Mouse (Mus musculus) midbrain, postnatal 0 days (tissue): ENCODE results near the gene Suclg2. TPM values are rescaled to one million over a fixed set of nuclear protein-coding genes. Genes with fewer than 3 reads are reported as not detected.

ENCODE experiments used
- ATAC-seq: fragments of 200-750 bp; cut with Nextera tagmentation; 2 replicates; pipeline ENCODE4 v1.8.0; 2017; ENCODE audit warnings: moderate number of reproducible peaks, mild to moderate bottlenecking, moderate TSS enrichment, moderate library complexity; ENCODE audit not compliant: low FRiP score
- DNase-seq: peaks from one replicate; pipeline ENCODE4 v3.0.0-alpha.2; 2015; ENCODE audit warnings: low spot score
- H3K27ac ChIP-seq: fragments of 300-500 bp; sonication (generic); 2 replicates; pipeline ENCODE4 v1.5.1; 2014; ENCODE audit warnings: low read depth, mild to moderate bottlenecking, low read length, mixed read lengths
- H3K27me3 ChIP-seq: fragments of 300-500 bp; sonication (generic); 2 replicates; pipeline ENCODE4 v1.6.1; 2014; ENCODE audit warnings: low read length, control low read depth, mixed read lengths; ENCODE audit not compliant: insufficient read depth
- H3K36me3 ChIP-seq: fragments of 300-500 bp; sonication (generic); 2 replicates; pipeline ENCODE4 v1.6.1; 2014; ENCODE audit warnings: low read length, control low read depth, mixed read lengths; ENCODE audit not compliant: insufficient read depth
- H3K4me1 ChIP-seq: fragments of 300-500 bp; sonication (generic); 2 replicates; pipeline ENCODE4 v1.6.1; 2014; ENCODE audit warnings: mild to moderate bottlenecking, control low read depth, antibody characterized with exemption, low read length, mixed read lengths; ENCODE audit not compliant: insufficient read depth
- H3K4me2 ChIP-seq: fragments of 300-500 bp; sonication (generic); 2 replicates; pipeline ENCODE4 v1.6.1; 2014; ENCODE audit warnings: low read depth, mild to moderate bottlenecking, low read length, mixed read lengths; ENCODE audit not compliant: poor library complexity, severe bottlenecking
- H3K4me3 ChIP-seq: fragments of 300-500 bp; sonication (generic); 2 replicates; pipeline ENCODE4 v1.5.1; 2014; ENCODE audit warnings: low read depth, mild to moderate bottlenecking, low read length, moderate library complexity
- H3K9ac ChIP-seq: fragments of 300-500 bp; sonication (generic); replicated peaks from 2 replicates; pipeline ENCODE4 v1.6.1; 2014; ENCODE audit warnings: mild to moderate bottlenecking, low read length, moderate library complexity, mixed read lengths; ENCODE audit not compliant: poor library complexity, severe bottlenecking
- H3K9me3 ChIP-seq: fragments of 300-500 bp; sonication (generic); 2 replicates; pipeline ENCODE4 v1.6.1; 2016; ENCODE audit warnings: low read length, control low read depth
- CTCF ChIP-seq: IDR thresholded peaks from 2 replicates; pipeline ENCODE4 v1.5.1; 2016; ENCODE audit warnings: antibody characterized with exemption, mild to moderate bottlenecking
- WGBS: fragments of 180-500 bp; shearing (Covaris S2); extraction: QIAGEN DNeasy Blood & Tissue Kit; methylation state at CpG from one replicate; pipeline ENCODE4 v1.1.7; 2014; 5-methylcytosine and 5-hydroxymethylcytosine counted together
- polyA plus RNA-seq: library from polyadenylated mRNA; unstranded; fragments of >200 nt; fragmentation: Nextera tagmentation; extraction: Ambion mirVana; gene quantifications from 2 replicates; pipeline ENCODE4 v1.2.1, GENCODE M21; 2015
- total RNA-seq: library from RNA; depleted of rRNA; stranded (reverse); fragments of >200 nt; gene quantifications from 2 replicates; pipeline ENCODE4 v1.2.3, GENCODE M21; 2014

Gene Suclg2
- total and polyA plus RNA-seq, 2 experiments from 2014 or later: 14.4 to 15.7 TPM

GRCm38 (mm10) chr6:95469521-95469920, 249.1 kb downstream of the Suclg2 start:
- TF ChIP-seq CTCF: no peak
- Histone ChIP-seq H3K27me3 (no peaks in the 10 kb centered on the region), H3K36me3 (no peaks in the 10 kb centered on the region), H3K9ac (no peak overlapping the region), H3K9me3 (no peaks in the 10 kb centered on the region), H3K4me2 (no peak overlapping the region), H3K4me3 (no peak overlapping the region), H3K4me1 (no peaks in the 10 kb centered on the region), H3K27ac (no peak overlapping the region)
- ATAC-seq (no peak), DNase-seq (peak; percentile 64)
- WGBS: 56% methylated on average over 7 of the region's 7 CpGs

- Histone ChIP-seq H3K9me3 (no peaks in the 10 kb centered on the region), H3K9ac (no peak overlapping the region), H3K36me3 (no peaks in the 10 kb centered on the region), H3K27me3 (no peaks in the 10 kb centered on the region), H3K4me3 (no peak overlapping the region), H3K4me2 (no peak overlapping the region), H3K4me1 (no peaks in the 10 kb centered on the region), H3K27ac (no peak overlapping the region)
- ATAC-seq (no peak), DNase-seq (no peak)
- no peak for TF ChIP-seq CTCF
- WGBS: 88% methylated on average over 4 of the region's 4 CpGs
Measured at GRCm38 (mm10) chr6:95465322-95465721, 253.3 kb downstream of the Suclg2 start.

- 66% methylated on average over 3 of the region's 3 CpGs for WGBS
- DNase-seq: no peak
- no peak overlapping the region for H3K27ac ChIP-seq
Measured at GRCm38 (mm10) chr6:95459372-95459771, 259.2 kb downstream of the Suclg2 start.

GRCm38 (mm10) chr6:95446151-95446550, 272.4 kb downstream of the Suclg2 start:
- TF ChIP-seq CTCF: no peak

More at GRCm38 (mm10) chr6:95459372-95459771, 259.2 kb downstream of the Suclg2 start:
- no peak overlapping the region for H3K4me2 ChIP-seq
- H3K9me3 ChIP-seq: no peaks in the 10 kb centered on the region
- no peak overlapping the region for H3K4me3 ChIP-seq
- no peak overlapping the region for H3K9ac ChIP-seq
- no peaks in the 10 kb centered on the region for H3K27me3 ChIP-seq
- no peak for ATAC-seq
- H3K4me1 ChIP-seq: no peaks in the 10 kb centered on the region
- no peak for TF ChIP-seq CTCF
- no peaks in the 10 kb centered on the region for H3K36me3 ChIP-seq

GRCm38 (mm10) chr6:95445036-95445435, 273.6 kb downstream of the Suclg2 start:
- DNase-seq (peak; percentile 14), ATAC-seq (no peak)
- Histone ChIP-seq H3K4me3 (no peak overlapping the region), H3K27ac (no peak overlapping the region), H3K36me3 (no peaks in the 10 kb centered on the region), H3K27me3 (no peaks in the 10 kb centered on the region), H3K4me1 (no peaks in the 10 kb centered on the region), H3K9ac (no peak overlapping the region), H3K9me3 (no peaks in the 10 kb centered on the region), H3K4me2 (no peak overlapping the region)
- TF ChIP-seq CTCF: no peak
- 66% methylated on average over 4 of the region's 4 CpGs for WGBS

More at GRCm38 (mm10) chr6:95446151-95446550, 272.4 kb downstream of the Suclg2 start:
- no peak overlapping the region for H3K9ac ChIP-seq
- no peaks in the 10 kb centered on the region for H3K27me3 ChIP-seq
- ATAC-seq (no peak), DNase-seq (no peak)
- H3K9me3 ChIP-seq: no peaks in the 10 kb centered on the region
- H3K4me1 ChIP-seq: no peaks in the 10 kb centered on the region
- 92% methylated on average over 2 of the region's 2 CpGs for WGBS
- H3K4me3 ChIP-seq: no peak overlapping the region
- no peak overlapping the region for H3K4me2 ChIP-seq
- H3K27ac ChIP-seq: no peak overlapping the region
- no peaks in the 10 kb centered on the region for H3K36me3 ChIP-seq
